Mouse (Mus musculus): ENCODE measurements at regions not wholly inside any gene's neighbourhood (a gene's known extent, or its start where the extent isn't known, plus 50 kb on each side); places are given as distances from the start of the nearest gene placed in this dataset.

DNA sequence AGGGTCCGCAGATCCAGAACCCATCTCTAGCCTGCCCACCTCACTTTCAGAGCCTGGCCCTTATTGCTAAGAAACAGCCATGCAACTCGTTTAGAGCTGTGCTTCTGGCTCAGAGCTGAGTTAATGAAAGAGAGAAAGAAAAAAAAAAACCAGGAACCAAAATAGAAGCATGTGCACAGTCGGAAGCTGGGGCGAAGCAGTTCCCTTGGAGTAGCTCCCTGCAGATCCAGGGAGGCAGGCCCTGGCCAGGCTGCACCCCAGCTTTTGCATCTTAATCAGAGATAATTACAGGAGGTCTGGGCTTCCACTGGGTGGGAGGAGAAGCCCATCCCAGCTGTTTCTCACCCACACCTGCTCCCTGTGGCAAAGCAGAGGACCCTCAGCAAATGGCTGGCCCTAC, 53.9 kb downstream of the Adra2c start:
- DNase-seq (ENCODE audit: low read depth, low spot score), result peak; percentile 75

DNA sequence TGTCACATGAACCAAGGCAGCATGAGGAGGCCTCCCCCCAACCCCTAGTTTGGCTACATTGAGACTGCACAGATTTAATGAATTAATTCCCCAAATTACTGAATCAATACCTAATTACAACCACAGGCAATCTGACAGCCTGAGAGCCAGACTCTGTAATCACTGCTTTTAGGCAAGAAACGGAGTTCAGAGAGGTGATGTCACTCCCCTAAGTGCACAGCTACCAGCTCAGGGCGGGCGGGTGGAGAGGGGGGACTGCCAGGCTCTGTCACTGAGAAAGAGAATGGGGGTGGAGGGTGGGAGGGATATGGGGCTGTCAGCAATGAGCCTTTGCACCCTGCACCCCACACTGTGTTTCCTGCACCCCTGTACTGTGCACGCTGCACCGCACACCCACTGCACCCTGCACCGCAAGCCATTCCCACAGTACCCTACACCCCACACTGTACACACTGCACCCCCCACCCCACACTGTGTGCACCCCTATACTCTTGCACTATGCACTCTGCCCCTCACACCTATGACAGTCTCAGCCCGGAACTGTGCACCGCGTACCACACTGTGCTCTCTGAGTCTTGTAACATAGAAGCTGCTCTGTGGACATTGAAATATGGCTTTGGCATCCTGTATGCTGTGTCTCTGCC, 54.4 kb upstream of the Hmx1 start:
- DNase-seq (ENCODE audit: low read depth, low spot score), result no peak

DNA sequence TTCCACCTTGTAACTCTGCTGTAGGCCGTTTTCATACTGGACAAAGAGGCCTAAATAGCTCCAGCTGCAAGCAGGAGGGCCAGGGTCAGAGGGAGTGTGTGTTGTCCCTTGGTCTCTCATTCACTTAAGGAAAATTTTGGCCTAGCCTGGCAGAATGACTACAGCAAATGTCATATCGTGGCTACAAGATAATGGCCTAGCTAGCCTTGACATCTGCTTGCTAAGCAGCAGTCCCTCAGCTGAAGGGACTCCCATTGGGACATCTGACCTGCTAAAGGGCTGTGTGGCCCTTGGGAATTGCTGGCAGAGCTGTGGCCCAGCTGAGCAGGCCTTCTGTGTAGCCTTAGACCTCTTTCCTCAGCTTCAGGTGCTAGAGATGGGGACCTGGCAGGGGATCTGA, 53.8 kb upstream of the Hmx1 start:
- no peak for DNase-seq (ENCODE audit: low read depth, low spot score)

Data from telencephalon, adult 2 months (tissue).